Mouse (Mus musculus) kidney, postnatal 0 days (tissue): ENCODE data around the gene Tkfc. TPM values are rescaled to one million over a fixed set of nuclear protein-coding genes. Genes with fewer than 3 reads are reported as not detected.

ENCODE experiments used
- ATAC-seq: fragments of 200-750 bp; cut with Nextera tagmentation; replicated peaks from 2 replicates; pipeline ENCODE4 v1.8.0; 2017; ENCODE audit warnings: low read depth, moderate number of reproducible peaks, moderate TSS enrichment, moderate library complexity; ENCODE audit not compliant: low FRiP score
- DNase-seq: peaks from one replicate; pipeline ENCODE4 v3.0.0-alpha.2; 2016; ENCODE audit warnings: low spot score
- H3K27ac ChIP-seq: fragments of 300-500 bp; sonication (generic); 2 replicates; pipeline ENCODE4 v1.5.1; 2014; ENCODE audit warnings: mild to moderate bottlenecking
- H3K27me3 ChIP-seq: fragments of 300-500 bp; sonication (generic); 2 replicates; pipeline ENCODE4 v1.6.1; 2014; ENCODE audit warnings: low read length, mixed read lengths; ENCODE audit not compliant: insufficient read depth
- H3K36me3 ChIP-seq: fragments of 300-500 bp; sonication (generic); 2 replicates; pipeline ENCODE4 v1.6.1; 2014; ENCODE audit warnings: low read length, mixed read lengths; ENCODE audit not compliant: insufficient read depth
- H3K4me1 ChIP-seq: fragments of 300-500 bp; sonication (generic); replicated peaks from 2 replicates; pipeline ENCODE4 v1.6.1; 2014; ENCODE audit warnings: antibody characterized with exemption, low read length, mixed read lengths; ENCODE audit not compliant: insufficient read depth
- H3K4me2 ChIP-seq: fragments of 300-500 bp; sonication (generic); 2 replicates; pipeline ENCODE4 v1.6.1; 2014; ENCODE audit warnings: mild to moderate bottlenecking, low read length, moderate library complexity, mixed read lengths
- H3K4me3 ChIP-seq: fragments of 300-500 bp; sonication (generic); replicated peaks from 2 replicates; pipeline ENCODE4 v1.5.1; 2014; ENCODE audit warnings: low read depth, low read length
- H3K9ac ChIP-seq: fragments of 300-500 bp; sonication (generic); 2 replicates; pipeline ENCODE4 v1.6.1; 2014; ENCODE audit warnings: low read depth, low read length
- H3K9me3 ChIP-seq: fragments of 300-500 bp; sonication (generic); replicated peaks from 2 replicates; pipeline ENCODE4 v1.6.1; 2016; ENCODE audit warnings: low read length, inconsistent platforms, mixed read lengths
- CTCF ChIP-seq: IDR thresholded peaks from 2 replicates; pipeline ENCODE4 v1.5.1; 2016; ENCODE audit warnings: antibody characterized with exemption, low read depth, mild to moderate bottlenecking, moderate library complexity
- WGBS: fragments of 180-500 bp; shearing (Covaris S2); extraction: QIAGEN DNeasy Blood & Tissue Kit; methylation state at CpG from one replicate; pipeline ENCODE4 v1.1.7; 2014; 5-methylcytosine and 5-hydroxymethylcytosine counted together
- polyA plus RNA-seq: library from polyadenylated mRNA; unstranded; fragments of >200 nt; fragmentation: Nextera tagmentation; extraction: Ambion mirVana; gene quantifications from 2 replicates; pipeline ENCODE4 v1.2.1, GENCODE M21; 2015

Gene Tkfc
- polyA plus RNA-seq, 1 experiment from 2014 or later = 42.2 TPM

GRCm38 (mm10) chr19:10555624-10556510 is 49.6 kb downstream of the Tkfc start, which contains the start of gene Tmem216:
TSS of gene Tmem216 (minus strand) at chr19:10556238.
- under 1% methylated on average over 43 of the region's 43 CpGs for WGBS
- Histone ChIP-seq H3K9ac (peak within 1 kb of the TSS; percentile 53), H3K4me3 (peak within 1 kb of the TSS; percentile 72), H3K4me1 (peaks cover 8% of the 10 kb centered on the region; the same call in 1 of the 2 replicates), H3K27me3 (no peaks in the 10 kb centered on the region), H3K4me2 (peak within 1 kb of the TSS; percentile 68), H3K9me3 (no peaks in the 10 kb centered on the region), H3K27ac (peak within 1 kb of the TSS; percentile 14), H3K36me3 (peaks cover 12% of the 10 kb centered on the region)
- TF ChIP-seq CTCF = peak; percentile 19; the same call in 1 of the 2 replicates
- peak; percentile 90 for DNase-seq
- ATAC-seq = peak; percentile 96

GRCm38 (mm10) chr19:10539454-10539853 is 66.0 kb downstream of the Tkfc start:
- Histone ChIP-seq H3K9me3 (no peaks in the 10 kb centered on the region), H3K27ac (no peak overlapping the region), H3K4me3 (no peak overlapping the region), H3K4me2 (no peak overlapping the region), H3K4me1 (no peaks in the 10 kb centered on the region), H3K9ac (no peak overlapping the region), H3K36me3 (peaks cover 60% of the 10 kb centered on the region), H3K27me3 (no peaks in the 10 kb centered on the region)
- ATAC-seq (no peak), DNase-seq (no peak)
- WGBS = 92% methylated on average over 5 of the region's 5 CpGs
- no peak for TF ChIP-seq CTCF

Other genes starting within 250 kb of the Tkfc start
- 1.2 and 1.7 TPM in 2 replicates for gene Syt7, start 216.6 kb downstream of the Tkfc start, polyA plus RNA-seq
- gene Lrrc10b, start 148.2 kb downstream of the Tkfc start, polyA plus RNA-seq = 0.80 and 0.84 TPM in 2 replicates
- gene Ppp1r32, start 122.7 kb downstream of the Tkfc start, polyA plus RNA-seq = not detected in 2 replicates
- 33.3 and 34.2 TPM in 2 replicates for gene Cpsf7, start 80.4 kb downstream of the Tkfc start, polyA plus RNA-seq
- gene Sdhaf2, start 79.5 kb downstream of the Tkfc start, polyA plus RNA-seq = 55.3 and 57.4 TPM in 2 replicates
- gene Tmem216, start 49.4 kb downstream of the Tkfc start, polyA plus RNA-seq = 49.7 and 50.5 TPM in 2 replicates
- gene Cyb561a3, start 28.5 kb downstream of the Tkfc start, polyA plus RNA-seq = 17.2 and 18.6 TPM in 2 replicates
- gene Tmem138, start 28.3 kb downstream of the Tkfc start, polyA plus RNA-seq = 35.0 and 37.4 TPM in 2 replicates
- 205 and 225 TPM in 2 replicates for gene Ddb1, start 327 bp downstream of the Tkfc start, polyA plus RNA-seq
- gene Vwce, start 28.6 kb upstream of the Tkfc start, polyA plus RNA-seq = 2.7 and 3.0 TPM in 2 replicates
- 0.43 and 0.70 TPM in 2 replicates for gene Pga5, start 72.4 kb upstream of the Tkfc start, polyA plus RNA-seq
- gene Vps37c, start 83.1 kb upstream of the Tkfc start, polyA plus RNA-seq = 32.1 and 35.5 TPM in 2 replicates
- gene Cd5, start 133.3 kb upstream of the Tkfc start, polyA plus RNA-seq = 0.11 and 0.23 TPM in 2 replicates
- 0.05 TPM in 1 of 2 replicates, not detected in the other for gene Cd6, start 224.4 kb upstream of the Tkfc start, polyA plus RNA-seq
- 0.83 and 0.93 TPM in 2 replicates for gene Slc15a3, start 234.1 kb upstream of the Tkfc start, polyA plus RNA-seq